Mouse (Mus musculus) liver (tissue): ENCODE measurements around the gene Aplp1.

Experiments used
- DNase-seq: peaks from one replicate; pipeline ENCODE4 v3.0.0-alpha.2; 2020; ENCODE audit warnings: mixed read lengths

Gene Aplp1

GRCm38 (mm10) chr7:30444154-30444970 is 973 bp downstream of the Aplp1 start:
- peak; percentile 49 for DNase-seq

- no peak for DNase-seq
Observed at GRCm38 (mm10) chr7:30443696-30444095, 1.6 kb downstream of the Aplp1 start.

- peak; percentile 57 for DNase-seq
Observed at GRCm38 (mm10) chr7:30440697-30441096, 4.6 kb downstream of the Aplp1 start.

GRCm38 (mm10) chr7:30439734-30440133 is 5.6 kb downstream of the Aplp1 start:
- DNase-seq = no peak

- no peak for DNase-seq
Observed at GRCm38 (mm10) chr7:30436879-30437278, 8.5 kb downstream of the Aplp1 start.

GRCm38 (mm10) chr7:30435156-30435555 is 10.2 kb downstream of the Aplp1 start:
- DNase-seq = no peak

- DNase-seq = no peak
Observed at GRCm38 (mm10) chr7:30434701-30435100, 10.6 kb downstream of the Aplp1 start.

- DNase-seq = peak; percentile 57
Observed at GRCm38 (mm10) chr7:30434238-30434637, 11.1 kb downstream of the Aplp1 start.

GRCm38 (mm10) chr7:30431793-30432192 is 13.5 kb downstream of the Aplp1 start:
- peak; percentile 31 for DNase-seq

- DNase-seq = no peak
Observed at GRCm38 (mm10) chr7:30430191-30430590, 15.1 kb downstream of the Aplp1 start.

- no peak for DNase-seq
Observed at GRCm38 (mm10) chr7:30429327-30429726, 16.0 kb downstream of the Aplp1 start.

- DNase-seq = no peak
Observed at GRCm38 (mm10) chr7:30423071-30423641, 22.2 kb downstream of the Aplp1 start.

GRCm38 (mm10) chr7:30422560-30422959 is 22.8 kb downstream of the Aplp1 start:
- DNase-seq = no peak

GRCm38 (mm10) chr7:30421890-30422435 is 23.4 kb downstream of the Aplp1 start:
- DNase-seq = peak; percentile 77

- peak; percentile 79 for DNase-seq
Observed at GRCm38 (mm10) chr7:30421175-30421889, 24.0 kb downstream of the Aplp1 start, which contains the start of gene Nfkbid. Nfkbid (plus strand) TSS chr7:30421732.

GRCm38 (mm10) chr7:30420673-30421072 is 24.7 kb downstream of the Aplp1 start:
- DNase-seq = no peak

GRCm38 (mm10) chr7:30419561-30420499 is 25.5 kb downstream of the Aplp1 start, which contains the start of gene Hcst:
Hcst (minus strand) TSS chr7:30419854.
- peak; percentile 49 for DNase-seq

- no peak for DNase-seq
Observed at GRCm38 (mm10) chr7:30417856-30418255, 27.5 kb downstream of the Aplp1 start.

GRCm38 (mm10) chr7:30413596-30413995 is 31.7 kb downstream of the Aplp1 start, which contains the start of gene Tyrobp:
Tyrobp (plus strand) TSS chr7:30413760.
- DNase-seq = no peak

GRCm38 (mm10) chr7:30412735-30413147 is 32.6 kb downstream of the Aplp1 start:
- peak; percentile 30 for DNase-seq

GRCm38 (mm10) chr7:30411023-30411422 is 34.3 kb downstream of the Aplp1 start:
- no peak for DNase-seq

- DNase-seq = no peak
Observed at GRCm38 (mm10) chr7:30409789-30410188, 35.5 kb downstream of the Aplp1 start.
